Mouse (Mus musculus) forebrain, embryonic 16.5 days (tissue): ENCODE data around the gene Timm22. TPM values are rescaled to one million over a fixed set of nuclear protein-coding genes. Genes with fewer than 3 reads are reported as not detected.

Source experiments
- ATAC-seq: fragments of 200-750 bp; cut with Nextera tagmentation; 2 replicates; pipeline ENCODE4 v1.8.0; 2017; ENCODE audit warnings: mild to moderate bottlenecking, moderate library complexity
- H3K27ac ChIP-seq: fragments of 300-500 bp; sonication (generic); 2 replicates; pipeline ENCODE4 v1.5.1; 2014; ENCODE audit warnings: low read length, control low read depth
- H3K27me3 ChIP-seq: fragments of 300-500 bp; sonication (generic); replicated peaks from 2 replicates; pipeline ENCODE4 v1.6.1; 2014; ENCODE audit warnings: low read length; ENCODE audit not compliant: control insufficient read depth, insufficient read depth
- H3K36me3 ChIP-seq: fragments of 300-500 bp; sonication (generic); 2 replicates; pipeline ENCODE4 v1.6.1; 2014; ENCODE audit not compliant: control insufficient read depth, insufficient read depth
- H3K4me1 ChIP-seq: fragments of 300-500 bp; sonication (generic); replicated peaks from 2 replicates; pipeline ENCODE4 v1.6.1; 2014; ENCODE audit warnings: low read length; ENCODE audit not compliant: control insufficient read depth, insufficient read depth
- H3K4me2 ChIP-seq: fragments of 300-500 bp; sonication (generic); 2 replicates; pipeline ENCODE4 v1.6.1; 2014; ENCODE audit warnings: mild to moderate bottlenecking, low read length, control low read depth
- H3K4me3 ChIP-seq: fragments of 300-500 bp; sonication (generic); replicated peaks from 2 replicates; pipeline ENCODE4 v1.5.1; 2014; ENCODE audit warnings: mild to moderate bottlenecking, low read length, control low read depth
- H3K9ac ChIP-seq: fragments of 300-500 bp; sonication (generic); replicated peaks from 2 replicates; pipeline ENCODE4 v1.6.1; 2014; ENCODE audit warnings: low read depth, low read length, control low read depth
- H3K9me3 ChIP-seq: fragments of 300-500 bp; sonication (generic); 2 replicates; pipeline ENCODE4 v1.6.1; 2016; ENCODE audit warnings: low read length; ENCODE audit not compliant: control insufficient read depth
- WGBS: fragments of 180-500 bp; shearing (Covaris S2); extraction: QIAGEN DNeasy Blood & Tissue Kit; methylation state at CpG from one replicate; pipeline ENCODE4 v1.1.7; 2014; 5-methylcytosine and 5-hydroxymethylcytosine counted together
- polyA plus RNA-seq: library from polyadenylated mRNA; unstranded; fragments of >200 nt; fragmentation: Nextera tagmentation; extraction: Ambion mirVana; gene quantifications from 2 replicates; pipeline ENCODE4 v1.2.1, GENCODE M21; 2015

Timm22 gene
- polyA plus RNA-seq, 1 experiment from 2014 or later: 101 TPM

DNA sequence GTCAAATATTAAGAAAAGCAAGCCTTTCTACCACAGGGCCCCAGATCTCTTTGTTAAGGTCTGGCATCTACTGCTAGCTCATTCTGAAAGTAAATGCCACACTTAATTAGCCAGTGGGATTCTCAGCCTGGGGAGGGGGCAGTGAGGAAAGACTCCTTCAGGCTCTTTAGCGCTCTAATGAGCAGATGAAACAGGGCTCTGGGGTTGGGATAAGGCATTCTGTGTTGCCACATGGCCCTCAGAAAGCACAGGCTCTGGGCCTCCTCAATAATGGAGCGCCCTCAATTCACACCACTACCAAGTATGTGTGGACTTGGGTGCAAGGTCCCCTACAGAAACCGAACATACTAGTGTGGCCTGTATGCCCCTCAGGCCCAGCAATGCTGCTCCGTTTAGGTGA is 21.7 kb upstream of the Timm22 start:
- ATAC-seq: peak; percentile 62; the same call in 1 of the 2 replicates
- no peak overlapping the region for H3K4me3 ChIP-seq
- no peaks in the 10 kb centered on the region for H3K9me3 ChIP-seq
- H3K27me3 ChIP-seq: no peaks in the 10 kb centered on the region
- peak overlapping the region; percentile 3; the same call in 1 of the 2 replicates for H3K27ac ChIP-seq
- H3K4me2 ChIP-seq: no peak overlapping the region
- no peak overlapping the region for H3K9ac ChIP-seq
- H3K36me3 ChIP-seq: no peaks in the 10 kb centered on the region
- 13% methylated on average over 4 of the region's 4 CpGs for WGBS
- peaks cover 34% of the 10 kb centered on the region for H3K4me1 ChIP-seq

DNA sequence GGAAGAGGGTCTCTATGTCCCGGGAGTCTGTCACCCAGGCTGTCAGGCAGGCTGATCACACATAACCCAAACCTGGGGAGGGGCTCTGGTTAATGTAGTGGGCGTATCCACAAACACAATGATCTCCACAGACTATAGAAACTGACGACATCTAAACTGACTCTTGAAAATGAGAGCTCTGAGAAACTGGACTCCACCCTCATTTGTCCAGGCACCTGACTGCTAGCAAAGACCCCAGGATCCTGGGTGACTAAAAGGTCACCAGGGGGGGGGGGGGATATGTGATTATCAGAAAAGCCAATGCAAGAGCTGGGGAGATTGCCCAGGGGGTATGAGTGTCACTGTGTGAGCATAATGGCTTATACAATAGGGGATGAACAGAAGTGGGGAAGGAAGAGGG is 21.0 kb upstream of the Timm22 start:
- H3K27ac ChIP-seq: no peak overlapping the region
- H3K9ac ChIP-seq: no peak overlapping the region
- no peak overlapping the region for H3K4me2 ChIP-seq
- WGBS: 7% methylated on average over 3 of the region's 3 CpGs
- H3K4me3 ChIP-seq: no peak overlapping the region
- peaks cover 34% of the 10 kb centered on the region for H3K4me1 ChIP-seq
- no peaks in the 10 kb centered on the region for H3K27me3 ChIP-seq
- no peaks in the 10 kb centered on the region for H3K36me3 ChIP-seq
- ATAC-seq: no peak
- no peaks in the 10 kb centered on the region for H3K9me3 ChIP-seq

DNA sequence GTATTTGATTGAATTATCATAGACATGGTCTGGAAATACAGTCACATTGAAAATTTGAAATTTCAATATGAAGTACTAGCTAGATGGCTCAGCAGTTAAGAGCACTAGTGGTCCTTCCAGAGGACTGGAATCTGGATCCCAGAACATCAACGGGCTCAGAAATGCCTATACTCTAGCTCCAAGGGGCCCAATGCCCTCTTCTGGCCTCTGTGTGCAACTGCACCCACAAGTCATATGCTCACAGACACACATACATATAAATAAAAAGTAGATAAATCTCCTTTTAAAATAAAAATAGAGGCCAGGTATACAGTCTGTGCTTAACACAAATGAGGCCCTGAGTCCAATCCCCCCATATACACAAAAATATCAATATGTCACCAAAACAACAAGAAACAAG is 19.7 kb upstream of the Timm22 start:
- 86% methylated on average over 1 of the region's 1 CpGs for WGBS
- H3K27ac ChIP-seq: no peak overlapping the region
- ATAC-seq: no peak
- H3K4me1 ChIP-seq: peaks cover 34% of the 10 kb centered on the region
- H3K27me3 ChIP-seq: no peaks in the 10 kb centered on the region
- H3K9ac ChIP-seq: no peak overlapping the region
- no peak overlapping the region for H3K4me2 ChIP-seq
- no peaks in the 10 kb centered on the region for H3K9me3 ChIP-seq
- H3K4me3 ChIP-seq: no peak overlapping the region
- H3K36me3 ChIP-seq: no peaks in the 10 kb centered on the region

DNA sequence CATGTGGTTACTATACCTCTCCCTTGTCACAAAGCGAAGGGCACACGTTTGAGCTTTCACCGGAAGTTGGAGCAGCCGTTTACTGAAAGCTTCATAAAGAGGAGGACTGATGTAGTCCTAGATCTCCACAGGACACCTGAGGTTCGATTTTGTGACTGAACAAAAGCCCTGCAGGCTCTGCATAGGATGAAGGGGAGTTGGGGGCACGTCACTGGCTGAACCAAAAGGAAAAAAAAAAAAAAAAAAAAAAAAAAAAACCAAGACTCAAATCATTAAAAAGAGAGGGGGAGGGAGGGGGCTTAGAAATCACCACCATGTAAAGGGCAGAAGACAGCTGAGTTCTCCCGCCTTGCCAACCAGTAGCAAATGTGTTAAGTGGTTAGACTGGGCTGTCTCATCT is 18.0 kb upstream of the Timm22 start:
- H3K4me1 ChIP-seq: peaks cover 28% of the 10 kb centered on the region
- H3K9ac ChIP-seq: 0 out of 2 replicates have a peak overlapping the region, but pooled peaks have one; percentile 26
- H3K9me3 ChIP-seq: no peaks in the 10 kb centered on the region
- 11% methylated on average over 7 of the region's 7 CpGs for WGBS
- no peaks in the 10 kb centered on the region for H3K27me3 ChIP-seq
- no peak for ATAC-seq
- H3K4me2 ChIP-seq: peak overlapping the region; percentile 28
- H3K4me3 ChIP-seq: no peak overlapping the region
- H3K36me3 ChIP-seq: no peaks in the 10 kb centered on the region
- no peak overlapping the region for H3K27ac ChIP-seq

DNA sequence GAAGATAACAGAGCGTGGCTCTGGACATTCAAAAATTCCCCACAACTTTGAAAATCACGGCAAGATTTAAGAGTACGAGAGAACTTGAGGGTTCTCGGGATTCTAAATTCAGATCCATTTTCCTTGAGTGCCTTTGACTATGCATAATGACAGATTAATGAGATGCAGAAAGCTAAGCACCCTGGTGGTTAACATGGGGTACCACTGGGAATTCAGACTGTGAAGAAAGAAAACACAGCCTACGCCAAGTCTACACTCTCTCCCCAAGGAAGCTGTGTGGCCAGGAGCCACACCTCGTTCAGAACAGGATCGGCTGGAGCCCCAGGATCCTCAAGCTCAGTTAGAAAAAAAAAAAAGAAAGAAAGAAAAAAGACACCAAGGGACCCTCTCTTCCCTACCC is 14.2 kb upstream of the Timm22 start:
- Histone ChIP-seq H3K4me2 (no peak overlapping the region), H3K4me3 (no peak overlapping the region), H3K9ac (no peak overlapping the region), H3K36me3 (no peaks in the 10 kb centered on the region), H3K4me1 (peaks cover 10% of the 10 kb centered on the region; the same call in 1 of the 2 replicates), H3K9me3 (no peaks in the 10 kb centered on the region), H3K27ac (no peak overlapping the region), H3K27me3 (no peaks in the 10 kb centered on the region)
- WGBS: 75% methylated on average over 7 of the region's 7 CpGs
- no peak for ATAC-seq

DNA sequence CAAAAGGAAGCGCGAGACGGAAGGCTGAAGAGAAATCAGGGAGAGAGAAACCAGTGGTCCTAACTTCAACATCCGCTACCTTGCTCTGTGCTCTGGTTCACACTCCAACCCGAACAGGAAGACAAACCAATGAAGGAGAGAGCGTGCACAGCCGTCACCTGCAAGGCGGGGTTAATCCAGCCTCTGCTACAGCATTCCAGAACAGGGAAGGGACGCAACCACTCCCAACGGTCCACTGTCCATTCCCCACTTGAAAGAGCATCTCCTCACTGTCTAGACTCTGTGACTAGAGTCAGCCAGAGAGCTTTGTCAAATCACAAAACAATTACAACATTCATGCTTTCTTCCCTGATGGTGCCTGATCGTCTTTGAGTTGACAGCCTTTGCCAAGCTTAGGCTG is 13.8 kb upstream of the Timm22 start:
- Histone ChIP-seq H3K27ac (no peak overlapping the region), H3K4me2 (no peak overlapping the region), H3K36me3 (no peaks in the 10 kb centered on the region), H3K27me3 (no peaks in the 10 kb centered on the region), H3K4me3 (no peak overlapping the region), H3K9ac (no peak overlapping the region), H3K9me3 (no peaks in the 10 kb centered on the region), H3K4me1 (peaks cover 13% of the 10 kb centered on the region)
- WGBS: 87% methylated on average over 11 of the region's 11 CpGs
- no peak for ATAC-seq

DNA sequence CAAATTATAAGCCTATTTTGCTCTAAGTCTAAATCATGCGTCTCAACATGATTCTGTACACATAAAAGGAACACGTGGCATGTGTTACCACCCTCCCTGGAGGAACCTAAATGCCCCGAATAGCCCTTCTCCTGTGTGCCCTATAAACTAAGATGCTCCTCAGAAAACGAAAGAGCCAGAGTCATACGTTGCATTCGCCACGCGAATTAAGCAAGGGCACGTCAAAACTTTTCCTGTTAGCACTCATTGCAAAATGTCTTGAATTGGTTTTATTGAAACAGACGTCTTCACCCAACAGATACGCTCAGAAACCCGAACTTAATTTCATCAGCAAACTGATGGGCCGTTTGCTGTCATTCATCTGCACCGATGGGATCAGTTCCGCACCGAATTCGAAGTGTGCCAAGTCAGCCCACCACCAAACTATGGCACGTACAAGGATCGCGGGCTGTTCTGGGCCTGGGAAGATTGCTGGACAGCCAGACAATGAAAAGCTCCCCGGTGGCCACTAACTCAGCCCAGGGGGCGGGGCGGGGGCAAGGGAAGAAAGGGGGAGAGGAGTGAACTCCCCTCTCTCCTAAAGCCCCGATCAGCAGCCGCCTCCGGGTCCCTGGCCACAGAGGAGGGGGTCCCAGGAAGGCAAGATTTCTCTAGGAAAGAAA is 9.0 kb upstream of the Timm22 start:
- Histone ChIP-seq H3K4me3 (peak overlapping the region; percentile 63), H3K36me3 (no peaks in the 10 kb centered on the region), H3K4me1 (peaks cover 20% of the 10 kb centered on the region), H3K27ac (no peak overlapping the region), H3K9me3 (no peaks in the 10 kb centered on the region), H3K27me3 (no peaks in the 10 kb centered on the region), H3K9ac (peak overlapping the region; percentile 78), H3K4me2 (peak overlapping the region; percentile 98)
- WGBS: under 1% methylated on average over 24 of the region's 26 CpGs
- 0 out of 2 replicates have a peak, but pooled peaks have one; percentile 5 for ATAC-seq

DNA sequence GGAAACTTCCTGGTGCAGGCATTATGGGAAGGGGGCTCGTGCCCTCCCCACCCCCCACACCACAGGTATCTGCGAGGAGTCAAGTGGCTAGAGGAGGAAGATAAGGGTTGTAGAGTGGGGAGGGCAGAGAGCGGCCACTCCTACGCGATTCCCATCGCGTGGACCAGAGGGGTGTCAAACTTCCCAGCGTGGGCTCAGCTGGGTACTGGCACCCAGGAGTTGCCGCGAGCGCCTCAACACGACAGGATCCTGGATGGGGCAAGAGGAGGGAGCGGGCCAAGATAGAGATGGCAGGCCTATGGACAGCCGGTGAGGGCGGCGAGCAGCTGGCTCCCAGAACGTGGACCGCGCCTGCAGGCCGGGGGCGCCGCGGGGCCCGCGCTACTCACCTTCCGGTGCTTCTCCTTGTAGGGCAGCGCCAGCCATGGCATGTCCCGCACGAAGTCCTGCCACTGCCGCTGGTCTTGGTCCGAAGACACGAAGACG is 8.4 kb upstream of the Timm22 start:
- no peaks in the 10 kb centered on the region for H3K36me3 ChIP-seq
- ATAC-seq: peak; percentile 53
- H3K4me3 ChIP-seq: peak overlapping the region; percentile 63
- H3K4me2 ChIP-seq: peak overlapping the region; percentile 98
- peak overlapping the region; percentile 78 for H3K9ac ChIP-seq
- H3K9me3 ChIP-seq: no peaks in the 10 kb centered on the region
- H3K27ac ChIP-seq: peak overlapping the region; percentile 69; the same call in 1 of the 2 replicates
- no peaks in the 10 kb centered on the region for H3K27me3 ChIP-seq
- H3K4me1 ChIP-seq: peaks cover 20% of the 10 kb centered on the region
- WGBS: under 1% methylated on average over 25 of the region's 33 CpGs

DNA sequence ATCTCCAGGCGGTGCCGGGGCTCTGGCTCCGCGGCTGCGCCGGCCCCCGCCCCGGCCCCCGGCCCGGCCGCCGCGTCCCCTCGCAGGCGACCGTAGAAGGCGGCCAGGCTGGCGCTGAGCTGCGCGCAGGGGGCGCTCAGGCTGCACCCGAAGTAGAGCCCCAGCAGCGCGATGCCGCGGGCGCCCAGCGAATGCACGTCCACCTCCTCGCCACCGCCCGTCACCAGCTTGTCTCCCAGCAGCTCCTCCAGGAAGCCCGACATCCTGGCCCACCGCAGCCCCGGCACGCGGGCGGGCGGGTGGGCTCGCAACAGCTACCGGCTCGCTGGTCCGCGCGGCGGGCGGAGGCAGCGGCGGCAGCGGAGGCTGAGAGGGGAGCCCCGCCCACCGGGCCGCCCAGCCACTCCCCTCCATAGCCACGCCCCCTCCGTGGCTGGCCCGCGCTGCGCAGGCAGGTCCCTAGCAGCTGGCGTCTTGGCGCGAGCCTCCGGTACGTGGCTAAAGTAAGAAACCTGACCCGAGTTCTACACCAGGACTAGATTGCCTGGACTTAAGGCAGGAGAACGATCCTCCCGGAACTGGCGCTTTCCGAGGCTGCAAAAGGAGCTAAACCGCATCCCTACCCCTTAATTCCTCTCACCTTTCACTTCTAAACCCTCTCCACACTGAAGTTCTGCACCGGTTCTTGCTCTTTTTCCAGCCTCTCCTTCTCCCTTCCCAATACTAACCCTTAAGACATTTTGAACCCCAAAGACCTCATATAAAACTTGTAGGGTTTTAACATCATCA is 7.8 kb upstream of the Timm22 start, which contains the start of gene Nxn:
Gene Nxn, minus strand, starts transcription at position 343 of the 789 bp plus-strand sequence.
- peak within 1 kb of the TSS; percentile 98 for H3K4me2 ChIP-seq
- no peaks in the 10 kb centered on the region for H3K27me3 ChIP-seq
- peak within 1 kb of the TSS; percentile 63 for H3K4me3 ChIP-seq
- H3K27ac ChIP-seq: peak within 1 kb of the TSS; percentile 69; the same call in 1 of the 2 replicates
- peak; percentile 84 for ATAC-seq
- H3K9me3 ChIP-seq: no peaks in the 10 kb centered on the region
- H3K4me1 ChIP-seq: peaks cover 20% of the 10 kb centered on the region
- WGBS: 0% methylated on average over 45 of the region's 70 CpGs
- H3K9ac ChIP-seq: peak within 1 kb of the TSS; percentile 78
- no peaks in the 10 kb centered on the region for H3K36me3 ChIP-seq
